Mouse (Mus musculus) hindbrain, embryonic 12.5 days (tissue): ENCODE measurements around the gene Arhgap24. TPM values are rescaled to one million over a fixed set of nuclear protein-coding genes. Genes with fewer than 3 reads are reported as not detected.

ENCODE experiments used
- ATAC-seq: fragments of 200-750 bp; cut with Nextera tagmentation; 2 replicates; pipeline ENCODE4 v1.8.0; 2017; ENCODE audit warnings: moderate TSS enrichment; ENCODE audit not compliant: low FRiP score
- H3K27ac ChIP-seq: fragments of 300-500 bp; sonication (generic); 2 replicates; pipeline ENCODE4 v1.5.1; 2016; ENCODE audit warnings: mild to moderate bottlenecking
- H3K27me3 ChIP-seq: fragments of 300-500 bp; sonication (generic); 2 replicates; pipeline ENCODE4 v1.6.1; 2016; ENCODE audit warnings: mild to moderate bottlenecking
- H3K36me3 ChIP-seq: fragments of 300-500 bp; sonication (generic); 2 replicates; pipeline ENCODE4 v1.6.1; 2016; ENCODE audit warnings: mild to moderate bottlenecking
- H3K4me1 ChIP-seq: fragments of 300-500 bp; sonication (generic); 2 replicates; pipeline ENCODE4 v1.6.1; 2016
- H3K4me2 ChIP-seq: fragments of 300-500 bp; sonication (generic); replicated peaks from 2 replicates; pipeline ENCODE4 v1.6.1; 2016; ENCODE audit warnings: mild to moderate bottlenecking
- H3K4me3 ChIP-seq: fragments of 300-500 bp; sonication (generic); 2 replicates; pipeline ENCODE4 v1.5.1; 2016; ENCODE audit warnings: mild to moderate bottlenecking
- H3K9ac ChIP-seq: fragments of 300-500 bp; sonication (generic); 2 replicates; pipeline ENCODE4 v1.6.1; 2016; ENCODE audit warnings: mild to moderate bottlenecking, moderate library complexity
- H3K9me3 ChIP-seq: fragments of 300-500 bp; sonication (generic); replicated peaks from 2 replicates; pipeline ENCODE4 v1.6.1; 2016; ENCODE audit warnings: mild to moderate bottlenecking
- WGBS: fragments of 180-500 bp; shearing (Covaris S2); methylation state at CpG from one replicate; pipeline ENCODE4 v1.1.7; 2016; 5-methylcytosine and 5-hydroxymethylcytosine counted together
- polyA plus RNA-seq: library from polyadenylated mRNA; unstranded; fragments of >200 nt; fragmentation: Nextera tagmentation; extraction: Ambion mirVana; gene quantifications from 2 replicates; pipeline ENCODE4 v1.2.1, GENCODE M21; 2016

The Arhgap24 gene
- polyA plus RNA-seq, 1 experiment from 2014 or later: 10.1 TPM

GRCm38 (mm10) chr5:102504557-102504956 lies 23.4 kb downstream of the Arhgap24 start:
- no peak for ATAC-seq
- 85% methylated on average over 4 of the region's 4 CpGs for WGBS
- Histone ChIP-seq H3K4me1 (no peaks in the 10 kb centered on the region), H3K9ac (no peak overlapping the region), H3K9me3 (no peaks in the 10 kb centered on the region), H3K4me3 (no peak overlapping the region), H3K27me3 (no peaks in the 10 kb centered on the region), H3K36me3 (no peaks in the 10 kb centered on the region), H3K4me2 (no peak overlapping the region), H3K27ac (no peak overlapping the region)

GRCm38 (mm10) chr5:102508162-102508561 lies 27.0 kb downstream of the Arhgap24 start:
- Histone ChIP-seq H3K9me3 (no peaks in the 10 kb centered on the region), H3K36me3 (no peaks in the 10 kb centered on the region), H3K27ac (no peak overlapping the region), H3K27me3 (no peaks in the 10 kb centered on the region), H3K4me1 (no peaks in the 10 kb centered on the region), H3K4me2 (no peak overlapping the region), H3K9ac (no peak overlapping the region), H3K4me3 (no peak overlapping the region)
- WGBS: 73% methylated on average over 3 of the region's 3 CpGs
- no peak for ATAC-seq

GRCm38 (mm10) chr5:102509381-102509780 lies 28.2 kb downstream of the Arhgap24 start:
- Histone ChIP-seq H3K27ac (no peak overlapping the region), H3K36me3 (no peaks in the 10 kb centered on the region), H3K9me3 (no peaks in the 10 kb centered on the region), H3K9ac (no peak overlapping the region), H3K4me3 (no peak overlapping the region), H3K4me2 (no peak overlapping the region), H3K4me1 (peaks cover 7% of the 10 kb centered on the region), H3K27me3 (no peaks in the 10 kb centered on the region)
- no peak for ATAC-seq
- 68% methylated on average over 2 of the region's 2 CpGs for WGBS

GRCm38 (mm10) chr5:102511651-102512050 lies 30.5 kb downstream of the Arhgap24 start:
- 71% methylated on average over 4 of the region's 4 CpGs for WGBS
- no peak overlapping the region for H3K4me2 ChIP-seq

GRCm38 (mm10) chr5:102515496-102515895 lies 34.3 kb downstream of the Arhgap24 start:
- Histone ChIP-seq H3K27ac (no peak overlapping the region), H3K4me3 (no peak overlapping the region), H3K4me1 (peaks cover 17% of the 10 kb centered on the region), H3K9ac (no peak overlapping the region), H3K27me3 (no peaks in the 10 kb centered on the region), H3K9me3 (no peaks in the 10 kb centered on the region), H3K36me3 (no peaks in the 10 kb centered on the region), H3K4me2 (no peak overlapping the region)
- ATAC-seq: no peak
- 48% methylated on average over 7 of the region's 7 CpGs for WGBS

More at GRCm38 (mm10) chr5:102511651-102512050, 30.5 kb downstream of the Arhgap24 start:
- H3K27ac ChIP-seq: no peak overlapping the region
- no peaks in the 10 kb centered on the region for H3K9me3 ChIP-seq
- no peak overlapping the region for H3K9ac ChIP-seq
- peaks cover 17% of the 10 kb centered on the region for H3K4me1 ChIP-seq
- no peak overlapping the region for H3K4me3 ChIP-seq
- no peaks in the 10 kb centered on the region for H3K36me3 ChIP-seq
- no peaks in the 10 kb centered on the region for H3K27me3 ChIP-seq
- no peak for ATAC-seq

GRCm38 (mm10) chr5:102520506-102520905 lies 39.3 kb downstream of the Arhgap24 start:
- Histone ChIP-seq H3K9me3 (no peaks in the 10 kb centered on the region), H3K4me3 (no peak overlapping the region), H3K36me3 (no peaks in the 10 kb centered on the region), H3K27me3 (no peaks in the 10 kb centered on the region), H3K4me2 (no peak overlapping the region), H3K9ac (no peak overlapping the region), H3K4me1 (0 out of 2 replicates have a peak, but pooled peaks cover under 1% of the 10 kb centered on the region), H3K27ac (no peak overlapping the region)
- 82% methylated on average over 1 of the region's 1 CpGs for WGBS
- ATAC-seq: no peak

GRCm38 (mm10) chr5:102535311-102535710 lies 54.1 kb downstream of the Arhgap24 start:
- Histone ChIP-seq H3K4me1 (no peaks in the 10 kb centered on the region), H3K4me2 (no peak overlapping the region), H3K27ac (no peak overlapping the region), H3K9me3 (no peaks in the 10 kb centered on the region), H3K36me3 (no peaks in the 10 kb centered on the region), H3K27me3 (no peaks in the 10 kb centered on the region), H3K9ac (no peak overlapping the region), H3K4me3 (no peak overlapping the region)
- WGBS: 76% methylated on average over 9 of the region's 9 CpGs
- ATAC-seq: no peak

- 81% methylated on average over 3 of the region's 3 CpGs for WGBS
- ATAC-seq: no peak
- no peak overlapping the region for H3K27ac ChIP-seq
- no peak overlapping the region for H3K4me2 ChIP-seq
- H3K4me1 ChIP-seq: no peaks in the 10 kb centered on the region
- no peak overlapping the region for H3K4me3 ChIP-seq
- H3K27me3 ChIP-seq: no peaks in the 10 kb centered on the region
- H3K36me3 ChIP-seq: no peaks in the 10 kb centered on the region
- no peaks in the 10 kb centered on the region for H3K9me3 ChIP-seq
- H3K9ac ChIP-seq: no peak overlapping the region
These were observed 56.6 kb downstream of the Arhgap24 start for GRCm38 (mm10) chr5:102537819-102538218.

- H3K4me2 ChIP-seq: no peak overlapping the region
- no peak overlapping the region for H3K4me3 ChIP-seq
- H3K4me1 ChIP-seq: no peaks in the 10 kb centered on the region
- no peak for ATAC-seq
- no peaks in the 10 kb centered on the region for H3K36me3 ChIP-seq
- H3K9me3 ChIP-seq: no peaks in the 10 kb centered on the region
- H3K9ac ChIP-seq: no peak overlapping the region
- no peak overlapping the region for H3K27ac ChIP-seq
- WGBS: 90% methylated on average over 4 of the region's 4 CpGs
- H3K27me3 ChIP-seq: no peaks in the 10 kb centered on the region
These were observed 65.1 kb downstream of the Arhgap24 start for GRCm38 (mm10) chr5:102546296-102546695.

GRCm38 (mm10) chr5:102547786-102548185 lies 66.6 kb downstream of the Arhgap24 start:
- Histone ChIP-seq H3K27ac (no peak overlapping the region), H3K4me3 (no peak overlapping the region), H3K4me2 (no peak overlapping the region), H3K36me3 (no peaks in the 10 kb centered on the region), H3K9me3 (no peaks in the 10 kb centered on the region), H3K27me3 (no peaks in the 10 kb centered on the region), H3K9ac (no peak overlapping the region), H3K4me1 (no peaks in the 10 kb centered on the region)
- ATAC-seq: no peak

GRCm38 (mm10) chr5:102548382-102548781 lies 67.2 kb downstream of the Arhgap24 start:
- Histone ChIP-seq H3K4me3 (no peak overlapping the region), H3K4me2 (no peak overlapping the region), H3K36me3 (no peaks in the 10 kb centered on the region), H3K27ac (no peak overlapping the region), H3K9ac (no peak overlapping the region), H3K9me3 (no peaks in the 10 kb centered on the region), H3K27me3 (no peaks in the 10 kb centered on the region), H3K4me1 (no peaks in the 10 kb centered on the region)
- ATAC-seq: no peak
- 93% methylated on average over 2 of the region's 2 CpGs for WGBS

- H3K4me3 ChIP-seq: no peak overlapping the region
- H3K27me3 ChIP-seq: no peaks in the 10 kb centered on the region
- no peaks in the 10 kb centered on the region for H3K4me1 ChIP-seq
- 66% methylated on average over 3 of the region's 3 CpGs for WGBS
- no peak overlapping the region for H3K27ac ChIP-seq
- no peak overlapping the region for H3K4me2 ChIP-seq
- ATAC-seq: no peak
- no peak overlapping the region for H3K9ac ChIP-seq
- H3K36me3 ChIP-seq: no peaks in the 10 kb centered on the region
- H3K9me3 ChIP-seq: no peaks in the 10 kb centered on the region
These were observed 69.0 kb downstream of the Arhgap24 start for GRCm38 (mm10) chr5:102550211-102550610.

GRCm38 (mm10) chr5:102550870-102551637 lies 69.9 kb downstream of the Arhgap24 start:
- 62% methylated on average over 11 of the region's 11 CpGs for WGBS
- Histone ChIP-seq H3K4me3 (no peak overlapping the region), H3K36me3 (no peaks in the 10 kb centered on the region), H3K4me2 (no peak overlapping the region), H3K9me3 (no peaks in the 10 kb centered on the region), H3K9ac (no peak overlapping the region), H3K27me3 (no peaks in the 10 kb centered on the region), H3K27ac (no peak overlapping the region), H3K4me1 (no peaks in the 10 kb centered on the region)
- ATAC-seq: no peak
